Mouse (Mus musculus) right cerebral cortex, adult 2 months (tissue): ENCODE results near the gene Tet1.
"Not testable (repeated sequence)": the region's sequence is repeated elsewhere in the genome, so short reads cannot be mapped to it uniquely, and the experiment has no call there.

Source experiments
- DNase-seq, 2 experiments: peaks; one replicate each; pipeline ENCODE4 v3.0.0; 2021 to 2022; ENCODE audit warnings: low spot score in 2 of 2

The Tet1 gene

GRCm38 (mm10) chr10:62908896-62909295 is at the start of gene Tet1:
Gene Tet1, minus strand, starts transcription at chr10:62908996.
- not testable (repeated sequence) for DNase-seq

- no peak for DNase-seq
These were observed 39.8 kb upstream of the Tet1 start for GRCm38 (mm10) chr10:62948551-62948950.

GRCm38 (mm10) chr10:62946738-62947471 is 38.1 kb upstream of the Tet1 start, which contains the start of gene Dna2:
Gene Dna2, plus strand, starts transcription at chr10:62947026.
- peak; percentile 64 to 71 for DNase-seq

- no peak for DNase-seq
These were observed 36.3 kb upstream of the Tet1 start for GRCm38 (mm10) chr10:62944975-62945580.

- DNase-seq: no peak
These were observed 23.6 kb upstream of the Tet1 start for GRCm38 (mm10) chr10:62932381-62932780.

GRCm38 (mm10) chr10:62924096-62924635 is 15.4 kb upstream of the Tet1 start:
- DNase-seq: no peak

GRCm38 (mm10) chr10:62920766-62921156 is 12.0 kb upstream of the Tet1 start:
- no peak for DNase-seq

GRCm38 (mm10) chr10:62919925-62920765 is 11.3 kb upstream of the Tet1 start, which contains the start of gene Slc25a16:
Gene Slc25a16, plus strand, starts transcription at chr10:62920633.
- DNase-seq: peak; percentile 89 to 94

GRCm38 (mm10) chr10:62918985-62919384 is 10.2 kb upstream of the Tet1 start:
- no peak for DNase-seq

- DNase-seq: no peak
These were observed 2.3 kb upstream of the Tet1 start for GRCm38 (mm10) chr10:62911120-62911519.

GRCm38 (mm10) chr10:62906336-62906735 is 2.5 kb downstream of the Tet1 start:
- DNase-seq: no peak

- no peak for DNase-seq
These were observed 6.0 kb downstream of the Tet1 start for GRCm38 (mm10) chr10:62902829-62903228.

- no peak for DNase-seq
These were observed 7.0 kb downstream of the Tet1 start for GRCm38 (mm10) chr10:62901826-62902225.

GRCm38 (mm10) chr10:62900144-62900543 is 8.7 kb downstream of the Tet1 start:
- no peak for DNase-seq

GRCm38 (mm10) chr10:62898061-62898460 is 10.7 kb downstream of the Tet1 start:
- no peak for DNase-seq

GRCm38 (mm10) chr10:62897437-62897836 is 11.4 kb downstream of the Tet1 start:
- DNase-seq: no peak

- no peak for DNase-seq
These were observed 12.0 kb downstream of the Tet1 start for GRCm38 (mm10) chr10:62896774-62897173.

- DNase-seq: no peak
These were observed 12.8 kb downstream of the Tet1 start for GRCm38 (mm10) chr10:62896035-62896434.

GRCm38 (mm10) chr10:62895386-62895785 is 13.4 kb downstream of the Tet1 start:
- DNase-seq: no peak

GRCm38 (mm10) chr10:62894447-62894846 is 14.3 kb downstream of the Tet1 start:
- no peak for DNase-seq

- no peak for DNase-seq
These were observed 15.4 kb downstream of the Tet1 start for GRCm38 (mm10) chr10:62893356-62893884.
